Mouse (Mus musculus): ENCODE results near the gene Pms1. TPM values are rescaled to one million over a fixed set of nuclear protein-coding genes. Genes with fewer than 3 reads are reported as not detected.
"Not testable (repeated sequence)": the region's sequence is repeated elsewhere in the genome, so short reads cannot be mapped to it uniquely, and the experiment has no call there.

The Pms1 gene
- polyA plus RNA-seq, 1 experiment from 2014 or later: 20.0 TPM

DNA sequence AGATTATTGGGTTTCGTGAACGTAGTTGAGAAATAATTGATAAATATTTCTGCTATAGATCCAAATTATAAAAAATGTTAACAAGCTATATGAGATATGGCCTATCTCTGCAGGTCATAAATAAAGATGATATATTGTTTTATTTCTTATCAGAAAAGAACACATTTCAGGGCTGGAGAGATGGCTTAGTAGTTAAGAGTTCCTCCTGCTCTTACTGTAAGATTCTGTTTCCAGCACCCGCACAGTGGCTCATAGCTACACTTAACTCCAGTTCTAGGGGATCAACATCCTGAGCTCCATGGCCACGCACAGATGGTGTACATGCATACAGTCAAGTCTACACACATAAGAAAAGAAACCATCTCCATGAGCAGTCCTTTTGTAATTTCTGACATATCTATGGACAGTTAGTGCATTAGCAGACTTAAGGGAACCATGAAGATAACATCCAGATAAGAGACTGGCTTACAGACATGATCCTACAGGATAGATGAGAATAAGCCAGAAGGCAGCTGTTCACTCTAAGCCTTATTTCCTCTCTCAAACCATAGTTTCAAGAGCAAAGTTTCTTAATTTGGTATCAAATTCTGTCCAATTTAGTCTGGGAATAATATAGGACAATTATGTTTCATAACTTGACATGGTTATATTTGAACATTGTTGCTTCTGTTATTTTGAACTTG lies 25.0 kb upstream of the Pms1 start:
- 95% methylated on average over 4 of the region's 4 CpGs for WGBS
- Histone ChIP-seq H3K27ac (ENCODE audit: low read length) (no peak overlapping the region), H3K27me3 (ENCODE audit: control insufficient read depth, insufficient read depth, low read length) (no peaks in the 10 kb centered on the region), H3K9me3 (ENCODE audit: control insufficient read depth, low read depth, low read length) (no peaks in the 10 kb centered on the region), H3K36me3 (ENCODE audit: control insufficient read depth, insufficient read depth, low read length) (peaks cover 9% of the 10 kb centered on the region), H3K9ac (replicated peaks; ENCODE audit: low read depth, low read length) (no peak overlapping the region), H3K4me3 (ENCODE audit: low read depth, low read length) (no peak overlapping the region), H3K4me1 (ENCODE audit: control insufficient read depth, insufficient read depth, low read length) (no peaks in the 10 kb centered on the region), H3K4me2 (replicated peaks; ENCODE audit: low read depth, low read length) (no peak overlapping the region)
- no peak for ATAC-seq (ENCODE audit: insufficient number of reproducible peaks, insufficient read depth, low FRiP score, low read depth)

GRCm38 (mm10) chr1:53312989-53313967 lies 16.5 kb upstream of the Pms1 start, which contains the start of gene Osgepl1:
Gene Osgepl1, plus strand, starts transcription at chr1:53313624.
- peak within 1 kb of the TSS; percentile 65 for H3K9ac ChIP-seq (replicated peaks; ENCODE audit: low read depth, low read length)
- H3K27ac ChIP-seq (ENCODE audit: low read length): peak within 1 kb of the TSS; percentile 77
- peaks cover 7% of the 10 kb centered on the region for H3K36me3 ChIP-seq (ENCODE audit: control insufficient read depth, insufficient read depth, low read length)
- H3K4me1 ChIP-seq (ENCODE audit: control insufficient read depth, insufficient read depth, low read length): no peaks in the 10 kb centered on the region
- WGBS: 2% methylated on average over 27 of the region's 27 CpGs
- H3K4me3 ChIP-seq (ENCODE audit: low read depth, low read length): peak within 1 kb of the TSS; percentile 44
- H3K9me3 ChIP-seq (ENCODE audit: control insufficient read depth, low read depth, low read length): no peaks in the 10 kb centered on the region
- peak within 1 kb of the TSS; percentile 42 for H3K4me2 ChIP-seq (replicated peaks; ENCODE audit: low read depth, low read length)
- ATAC-seq (ENCODE audit: insufficient number of reproducible peaks, insufficient read depth, low FRiP score, low read depth): peak; percentile 97
- no peaks in the 10 kb centered on the region for H3K27me3 ChIP-seq (ENCODE audit: control insufficient read depth, insufficient read depth, low read length)

GRCm38 (mm10) chr1:53300506-53300905 lies 3.7 kb upstream of the Pms1 start:
- Histone ChIP-seq H3K4me2 (replicated peaks; ENCODE audit: low read depth, low read length) (no peak overlapping the region), H3K4me3 (ENCODE audit: low read depth, low read length) (no peak overlapping the region), H3K27ac (ENCODE audit: low read length) (no peak overlapping the region), H3K4me1 (ENCODE audit: control insufficient read depth, insufficient read depth, low read length) (0 out of 2 replicates have a peak, but pooled peaks cover 4% of the 10 kb centered on the region), H3K9me3 (ENCODE audit: control insufficient read depth, low read depth, low read length) (no peaks in the 10 kb centered on the region), H3K27me3 (ENCODE audit: control insufficient read depth, insufficient read depth, low read length) (no peaks in the 10 kb centered on the region), H3K9ac (replicated peaks; ENCODE audit: low read depth, low read length) (no peak overlapping the region), H3K36me3 (ENCODE audit: control insufficient read depth, insufficient read depth, low read length) (no peaks in the 10 kb centered on the region)
- no peak for ATAC-seq (ENCODE audit: insufficient number of reproducible peaks, insufficient read depth, low FRiP score, low read depth)
- WGBS: 82% methylated on average over 4 of the region's 4 CpGs

DNA sequence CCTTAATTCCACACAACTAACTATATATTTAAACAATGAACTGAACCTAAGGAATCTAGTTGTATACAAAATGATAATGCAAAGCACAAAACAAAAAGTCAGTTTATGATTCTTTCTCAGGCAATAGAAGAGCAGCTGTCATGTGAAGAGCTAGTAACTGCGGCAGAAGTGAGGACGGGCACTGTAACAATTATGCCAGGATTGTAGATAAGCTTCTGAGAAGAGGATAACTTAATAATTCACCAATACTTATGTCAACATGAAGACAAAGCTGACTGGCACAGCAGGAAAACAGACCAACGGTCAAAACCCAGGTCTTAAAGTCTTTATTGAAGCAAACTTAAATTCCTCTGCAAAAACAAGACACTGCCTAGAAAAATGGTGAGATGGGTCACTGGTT lies 5.6 kb downstream of the Pms1 start:
- Histone ChIP-seq H3K4me3 (ENCODE audit: low read depth, low read length) (no peak overlapping the region), H3K9me3 (ENCODE audit: control insufficient read depth, low read depth, low read length) (no peaks in the 10 kb centered on the region), H3K9ac (replicated peaks; ENCODE audit: low read depth, low read length) (no peak overlapping the region), H3K27ac (ENCODE audit: low read length) (no peak overlapping the region), H3K4me2 (replicated peaks; ENCODE audit: low read depth, low read length) (no peak overlapping the region), H3K27me3 (ENCODE audit: control insufficient read depth, insufficient read depth, low read length) (no peaks in the 10 kb centered on the region), H3K4me1 (ENCODE audit: control insufficient read depth, insufficient read depth, low read length) (0 out of 2 replicates have a peak, but pooled peaks cover 4% of the 10 kb centered on the region), H3K36me3 (ENCODE audit: control insufficient read depth, insufficient read depth, low read length) (no peaks in the 10 kb centered on the region)
- WGBS: 71% methylated on average over 3 of the region's 3 CpGs
- ATAC-seq (ENCODE audit: insufficient number of reproducible peaks, insufficient read depth, low FRiP score, low read depth): no peak

DNA sequence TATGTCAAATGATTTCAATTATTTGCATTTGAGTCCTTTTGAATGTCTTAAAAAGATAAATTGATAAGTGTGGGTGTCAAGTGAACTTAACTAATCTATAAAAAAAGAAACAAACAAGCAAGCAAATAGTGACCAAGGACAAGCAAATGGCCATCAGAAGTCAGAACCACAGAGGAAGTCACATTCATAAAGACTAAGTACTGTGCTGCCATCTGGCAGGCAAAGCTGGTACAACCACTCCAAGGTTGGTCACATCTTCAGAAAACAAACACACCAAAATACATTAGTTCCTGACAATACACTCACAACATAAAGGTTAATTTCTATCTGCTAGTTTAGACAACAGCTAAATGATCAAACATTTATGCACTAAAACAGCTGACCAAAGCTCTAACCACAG lies 24.2 kb downstream of the Pms1 start:
- Histone ChIP-seq H3K9me3 (ENCODE audit: control insufficient read depth, low read depth, low read length) (no peaks in the 10 kb centered on the region), H3K27me3 (ENCODE audit: control insufficient read depth, insufficient read depth, low read length) (no peaks in the 10 kb centered on the region), H3K36me3 (ENCODE audit: control insufficient read depth, insufficient read depth, low read length) (no peaks in the 10 kb centered on the region; the same call in 1 of the 2 replicates), H3K4me3 (ENCODE audit: low read depth, low read length) (no peak overlapping the region), H3K9ac (replicated peaks; ENCODE audit: low read depth, low read length) (no peak overlapping the region), H3K4me1 (ENCODE audit: control insufficient read depth, insufficient read depth, low read length) (no peaks in the 10 kb centered on the region), H3K4me2 (replicated peaks; ENCODE audit: low read depth, low read length) (no peak overlapping the region), H3K27ac (ENCODE audit: low read length) (no peak overlapping the region)
- no peak for ATAC-seq (ENCODE audit: insufficient number of reproducible peaks, insufficient read depth, low FRiP score, low read depth)

GRCm38 (mm10) chr1:53269901-53270300 lies 26.9 kb downstream of the Pms1 start:
- H3K9me3 ChIP-seq (ENCODE audit: control insufficient read depth, low read depth, low read length): no peaks in the 10 kb centered on the region
- WGBS: 85% methylated on average over 3 of the region's 3 CpGs
- H3K4me1 ChIP-seq (ENCODE audit: control insufficient read depth, insufficient read depth, low read length): no peaks in the 10 kb centered on the region
- no peak overlapping the region for H3K4me3 ChIP-seq (ENCODE audit: low read depth, low read length)
- H3K4me2 ChIP-seq (replicated peaks; ENCODE audit: low read depth, low read length): no peak overlapping the region
- no peak overlapping the region for H3K27ac ChIP-seq (ENCODE audit: low read length)
- no peak for ATAC-seq (ENCODE audit: insufficient number of reproducible peaks, insufficient read depth, low FRiP score, low read depth)
- no peaks in the 10 kb centered on the region; the same call in 1 of the 2 replicates for H3K36me3 ChIP-seq (ENCODE audit: control insufficient read depth, insufficient read depth, low read length)
- no peaks in the 10 kb centered on the region for H3K27me3 ChIP-seq (ENCODE audit: control insufficient read depth, insufficient read depth, low read length)
- H3K9ac ChIP-seq (replicated peaks; ENCODE audit: low read depth, low read length): no peak overlapping the region

DNA sequence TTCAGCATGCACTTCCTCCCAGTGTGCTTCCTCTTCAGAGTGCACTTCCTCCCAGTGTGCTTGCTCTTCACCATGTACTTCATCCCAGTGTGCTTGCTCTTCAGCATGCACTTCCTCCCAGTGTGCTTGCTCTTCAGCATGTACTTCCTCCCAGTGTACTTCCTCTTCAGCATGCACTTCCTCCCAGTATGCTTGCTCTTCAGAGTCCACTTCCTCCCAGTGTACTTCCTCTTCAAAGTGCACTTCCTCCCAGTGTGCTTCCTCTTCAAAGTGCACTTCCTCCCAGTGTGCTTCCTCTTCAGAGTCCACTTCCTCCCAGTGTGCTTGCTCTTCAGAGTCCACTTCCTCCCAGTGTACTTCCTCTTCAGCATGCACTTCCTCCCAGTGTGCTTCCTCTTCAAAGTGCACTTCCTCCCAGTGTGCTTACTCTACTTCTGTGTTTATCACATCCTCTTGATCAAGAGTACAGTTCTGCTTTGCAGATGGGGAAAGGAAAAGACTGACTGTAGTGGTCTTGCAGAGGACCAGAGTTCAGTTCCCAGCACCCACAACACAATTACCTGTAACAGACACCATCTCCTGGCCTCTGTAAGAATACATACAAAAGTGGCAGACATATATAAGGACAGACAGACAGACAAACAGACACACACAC lies 31.7 kb downstream of the Pms1 start:
- not testable (repeated sequence) for H3K9me3 ChIP-seq (ENCODE audit: control insufficient read depth, low read depth, low read length); H3K4me2 ChIP-seq (replicated peaks; ENCODE audit: low read depth, low read length); H3K36me3 ChIP-seq (ENCODE audit: control insufficient read depth, insufficient read depth, low read length); H3K9ac ChIP-seq (replicated peaks; ENCODE audit: low read depth, low read length); ATAC-seq (ENCODE audit: insufficient number of reproducible peaks, insufficient read depth, low FRiP score, low read depth); H3K27ac ChIP-seq (ENCODE audit: low read length); H3K4me1 ChIP-seq (ENCODE audit: control insufficient read depth, insufficient read depth, low read length); H3K4me3 ChIP-seq (ENCODE audit: low read depth, low read length); H3K27me3 ChIP-seq (ENCODE audit: control insufficient read depth, insufficient read depth, low read length)

GRCm38 (mm10) chr1:53226063-53226462 lies 70.8 kb downstream of the Pms1 start:
- Histone ChIP-seq H3K4me2 (replicated peaks; ENCODE audit: low read depth, low read length) (no peak overlapping the region), H3K36me3 (ENCODE audit: control insufficient read depth, insufficient read depth, low read length) (no peaks in the 10 kb centered on the region), H3K4me1 (ENCODE audit: control insufficient read depth, insufficient read depth, low read length) (no peaks in the 10 kb centered on the region), H3K27ac (ENCODE audit: low read length) (no peak overlapping the region), H3K9me3 (ENCODE audit: control insufficient read depth, low read depth, low read length) (no peaks in the 10 kb centered on the region), H3K4me3 (ENCODE audit: low read depth, low read length) (no peak overlapping the region), H3K27me3 (ENCODE audit: control insufficient read depth, insufficient read depth, low read length) (no peaks in the 10 kb centered on the region), H3K9ac (replicated peaks; ENCODE audit: low read depth, low read length) (no peak overlapping the region)
- ATAC-seq (ENCODE audit: insufficient number of reproducible peaks, insufficient read depth, low FRiP score, low read depth): no peak
- WGBS: 73% methylated on average over 1 of the region's 1 CpGs
